Mouse (Mus musculus): ENCODE measurements around the gene Suz12.
A peak's percentile ranks its signal among the peaks of the same experiment; 100 is the strongest.

The Suz12 gene

DNA sequence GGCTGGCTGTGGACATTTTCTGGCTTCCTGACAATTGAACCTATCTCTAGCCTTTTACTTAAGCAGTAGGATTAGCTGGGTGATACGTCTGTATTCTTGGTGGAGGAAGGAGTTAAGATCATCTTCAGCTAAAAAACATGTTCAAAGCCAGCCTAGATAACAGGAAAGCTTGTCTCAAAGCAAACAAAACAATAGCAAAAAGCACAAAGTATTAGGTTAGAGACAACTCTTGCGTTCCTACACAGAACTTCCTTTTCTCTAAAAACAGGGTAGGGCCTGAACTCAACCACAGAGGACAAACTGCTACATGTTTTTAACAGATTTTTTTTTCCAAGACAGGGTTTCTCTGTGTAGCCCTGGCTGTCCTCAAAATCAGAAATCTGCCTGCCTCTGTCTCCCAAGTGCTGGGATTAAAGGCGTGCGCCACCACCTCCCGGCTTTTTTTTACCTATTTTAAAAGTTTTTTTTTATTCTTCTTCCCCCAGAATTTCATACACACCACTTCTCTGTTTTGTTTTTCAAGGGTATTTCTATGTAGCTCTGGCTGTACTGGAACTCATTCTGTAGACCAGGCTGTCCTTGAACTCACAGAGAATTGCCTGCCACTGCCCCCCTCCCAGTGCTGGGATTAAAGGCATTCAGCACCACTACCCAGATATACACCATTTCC is 82.8 kb downstream of the Suz12 start:
- DNase-seq (ENCODE audit: low read depth, low spot score) = peak; percentile 68

DNA sequence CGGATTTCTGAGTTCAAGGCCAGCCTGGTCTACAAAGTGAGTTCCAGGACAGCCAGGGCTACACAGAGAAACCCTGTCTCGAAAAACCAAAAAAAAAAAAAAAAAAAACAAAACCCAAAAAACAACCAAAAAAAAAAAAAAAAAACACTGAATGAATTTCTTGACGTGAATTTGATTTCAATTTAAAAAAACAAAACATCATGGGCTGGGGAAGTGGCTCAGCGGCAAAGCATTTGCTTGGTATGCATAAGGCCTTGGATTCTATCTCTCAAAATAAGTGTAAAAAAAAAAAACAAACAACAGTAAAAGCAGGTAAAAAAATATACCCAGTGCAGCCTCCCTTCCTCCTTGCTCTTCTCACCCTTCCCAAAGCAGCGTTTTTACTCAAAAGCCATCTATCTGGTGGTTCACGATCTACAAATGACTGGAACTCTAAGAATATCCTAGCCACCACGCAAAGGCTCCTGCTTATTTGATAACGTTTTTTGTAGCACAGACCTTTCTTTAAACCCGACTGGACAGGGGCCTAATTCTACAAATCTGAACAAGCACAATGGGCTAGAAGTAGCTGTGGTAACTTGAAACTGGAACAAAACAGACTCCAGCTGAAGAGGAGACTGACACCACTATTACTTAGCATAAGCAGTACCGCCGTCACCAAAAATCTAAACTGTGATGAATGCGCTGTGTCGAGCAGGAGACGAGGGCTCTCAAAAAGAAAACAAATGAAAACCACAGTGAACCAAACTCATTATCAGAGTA is 85.1 kb downstream of the Suz12 start:
- DNase-seq (ENCODE audit: low read depth, low spot score) = peak; percentile 53

DNA sequence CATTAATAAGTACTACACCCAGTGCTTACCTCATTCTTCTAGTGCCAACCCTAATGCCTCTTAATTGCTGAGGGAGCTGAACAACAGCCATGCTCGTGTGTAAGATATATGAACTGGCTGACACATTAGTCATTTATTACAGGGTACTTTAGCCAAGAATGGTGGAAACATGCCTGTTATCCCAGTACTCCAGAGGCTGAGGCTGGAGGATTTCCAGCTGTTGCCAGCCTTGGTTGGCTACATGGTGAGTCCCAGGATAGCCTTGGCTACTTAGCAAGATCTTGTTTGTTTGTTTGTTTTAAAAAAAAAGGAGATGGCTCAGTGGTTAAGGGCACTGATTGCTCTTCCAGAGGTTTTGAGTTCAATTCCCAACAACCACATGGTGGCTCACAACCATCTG is 85.9 kb downstream of the Suz12 start:
- no peak for DNase-seq (ENCODE audit: low read depth, low spot score)

DNA sequence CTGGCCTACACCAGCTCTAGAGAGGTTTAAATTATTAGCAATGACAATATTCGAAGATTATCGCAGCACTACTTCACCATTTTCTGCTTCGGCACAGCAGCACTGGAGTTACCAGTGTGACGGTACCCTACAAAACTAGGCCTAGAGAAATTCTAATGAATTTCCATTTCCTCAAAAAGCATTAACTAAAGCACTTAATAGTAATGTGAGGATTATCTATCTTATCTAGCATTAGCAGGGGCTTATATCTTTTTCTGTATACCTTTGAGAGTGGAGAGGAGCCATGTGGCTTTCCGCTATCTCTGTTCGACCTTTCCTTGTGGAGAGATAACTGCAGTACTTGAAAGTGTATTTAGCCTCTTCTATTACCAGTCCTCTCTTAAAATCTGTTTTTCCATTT is 86.8 kb downstream of the Suz12 start:
- no peak for DNase-seq (ENCODE audit: low read depth, low spot score)

DNA sequence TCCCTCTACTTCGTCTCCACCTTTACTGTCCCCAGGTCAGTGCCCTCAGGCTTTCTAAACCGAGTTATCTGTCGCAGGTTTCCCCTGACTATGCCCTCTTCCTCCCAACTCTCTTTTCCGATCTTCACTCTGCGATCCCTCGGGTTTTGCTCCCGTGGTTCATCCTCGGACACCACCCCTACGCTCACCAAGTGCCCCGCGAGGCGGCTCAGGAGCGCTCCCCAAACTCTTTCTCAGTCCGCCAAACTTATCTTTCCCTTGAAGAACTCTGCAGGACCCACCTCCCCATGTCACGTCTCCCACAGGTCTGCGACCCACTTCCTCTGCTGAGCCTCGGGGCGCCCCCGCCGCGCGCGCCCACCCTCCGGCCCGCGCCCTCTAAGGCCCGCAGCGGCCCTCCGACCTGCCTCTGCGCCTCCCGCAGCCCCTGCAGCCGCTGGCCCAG is 87.5 kb downstream of the Suz12 start:
- DNase-seq (ENCODE audit: low read depth, low spot score) = no peak

DNA sequence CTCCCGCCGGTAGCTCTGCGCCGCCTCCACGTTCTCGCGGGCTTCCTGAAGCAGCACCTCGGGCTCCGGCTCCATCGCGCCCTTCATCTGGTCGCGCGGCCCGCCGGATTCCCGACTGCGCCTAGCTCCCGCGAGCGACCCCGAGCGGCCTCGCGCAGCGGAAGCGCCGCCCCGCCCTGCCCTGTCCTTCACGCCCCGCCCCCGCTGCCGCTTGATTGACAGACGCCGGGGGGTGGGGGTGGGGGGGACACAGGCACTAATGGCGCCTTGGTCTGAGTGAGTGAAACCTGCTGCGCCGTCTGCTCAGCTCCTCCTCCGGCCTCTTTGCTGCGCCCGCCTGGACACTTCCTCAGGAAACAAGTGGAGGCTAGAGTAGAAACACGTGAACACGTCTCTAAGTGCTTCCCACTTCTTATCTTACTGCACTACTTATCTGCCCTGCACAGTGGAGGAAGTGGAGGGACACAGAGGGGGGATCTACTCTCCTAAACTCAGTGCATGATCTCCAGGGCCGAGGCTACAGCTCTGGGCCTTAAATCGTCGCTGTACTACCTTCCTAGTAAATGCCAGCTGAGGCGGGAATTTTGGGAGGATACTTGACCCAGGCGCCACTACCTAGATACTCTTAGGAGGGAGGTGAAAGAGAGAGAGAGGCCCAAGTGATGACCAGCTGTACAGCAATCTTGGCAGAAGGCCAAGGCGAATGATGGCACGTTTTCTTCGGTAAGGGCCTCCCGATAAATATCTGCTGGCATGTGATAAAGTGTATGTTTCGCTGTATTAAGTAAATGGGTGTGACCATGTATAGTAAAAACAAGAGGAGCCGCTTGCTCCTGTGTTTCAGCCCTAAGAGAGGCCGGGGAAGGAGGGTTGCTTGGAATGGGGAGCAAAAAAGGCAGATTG is 88.2 kb downstream of the Suz12 start, which contains the start of gene Crlf3:
Crlf3 (minus strand) TSS at position 166 of the 903 bp plus-strand sequence.
- DNase-seq (ENCODE audit: low read depth, low spot score) = peak; percentile 95

DNA sequence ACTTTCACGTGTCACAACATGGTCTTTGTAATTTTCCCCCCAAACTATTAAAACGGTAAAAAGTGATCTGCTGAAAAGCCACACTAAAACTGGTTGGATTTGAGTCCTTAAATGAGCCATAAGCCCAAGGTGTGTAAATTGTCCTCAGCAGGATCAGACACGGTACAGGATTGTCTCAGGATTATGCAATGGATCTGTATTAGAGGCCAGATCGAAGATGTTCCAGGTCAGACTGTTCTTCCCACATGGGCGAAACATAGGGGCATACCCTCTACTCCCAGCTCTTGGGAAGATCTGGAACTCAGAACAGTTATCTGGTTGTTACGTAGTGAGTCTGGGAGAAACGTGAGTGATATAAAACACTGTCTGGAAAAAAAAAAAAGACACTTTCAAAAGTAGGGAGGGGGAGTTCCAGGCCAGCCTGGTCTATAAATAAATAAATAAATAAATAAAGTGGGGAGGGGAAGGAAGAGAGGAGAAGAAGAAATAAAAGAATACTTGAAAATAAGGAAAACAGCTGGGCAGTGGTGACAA is 88.9 kb downstream of the Suz12 start:
- DNase-seq (ENCODE audit: low read depth, low spot score) = no peak
